Comparison of ENCODE assay signal across 11 mouse cellular contexts in the genomic region with DNA sequence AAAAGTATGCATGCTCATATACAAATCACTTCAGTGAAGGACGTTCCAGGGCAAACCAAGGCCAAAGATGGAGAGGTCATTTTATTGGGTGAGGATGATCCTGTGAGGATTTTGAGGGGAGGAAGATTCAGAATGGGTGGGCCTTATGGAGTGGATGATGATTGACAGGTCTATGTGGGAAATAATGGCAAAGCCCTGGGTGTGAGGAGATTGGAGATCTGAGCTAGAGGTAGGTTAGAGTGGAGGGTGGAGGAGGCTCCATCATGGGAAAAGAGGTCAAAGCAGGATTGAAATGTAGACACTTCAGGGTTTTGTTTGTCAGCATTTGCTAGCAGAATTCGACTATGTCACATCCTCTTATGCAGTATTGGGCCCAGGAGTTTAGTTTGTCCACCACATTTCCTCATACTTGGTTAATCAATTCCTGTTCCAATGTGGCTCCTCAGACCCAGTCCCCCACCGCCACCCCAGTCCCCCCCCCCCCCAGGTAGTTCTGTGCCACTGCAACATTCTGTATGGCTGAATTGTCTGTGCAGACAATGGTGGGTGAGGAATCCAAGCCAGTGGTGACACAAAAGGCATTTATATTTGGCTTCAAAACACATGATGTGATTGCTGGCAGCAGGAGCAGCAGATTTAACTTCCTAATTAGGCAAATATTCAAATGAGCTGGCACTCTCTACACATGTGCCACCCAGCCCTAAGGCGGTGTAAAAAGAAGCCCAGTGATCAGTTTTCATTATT.
A peak's percentile ranks its signal among the peaks of the same experiment; 100 is the strongest.
DNase-seq lines count a peak whose midpoint lies in the region; ATAC-seq lines count a peak whose summit lies in the region.
"Had no signal": no experiment of that assay in that cellular context is flagged by ENCODE, and none has a peak within 500 bp of the region (broad histone marks: within the 10 kb centered on the region; RNA-seq: fewer than 3 reads in every experiment).

No protein-coding gene starts in this region.

- DNase-seq in layer of hippocampus, adult 11-12 months (ENCODE audit: low spot score): peak; percentile 81
- no peak for DNase-seq in layer of hippocampus, postnatal 25 days (ENCODE audit: extremely low spot score in 1 of 2, low spot score in 1 of 2)
- peak; percentile 96 for DNase-seq in forebrain, embryonic 14.5 days (ENCODE audit: low spot score)
- DNase-seq in layer of hippocampus, adult 9-10 months (ENCODE audit: low spot score): peak; percentile 80
- DNase-seq in natural killer cell, adult 2 months (ENCODE audit: low spot score in 2 of 2): no peak
- DNase-seq in kidney, postnatal 25 days: no peak
- no peak for DNase-seq in embryo, embryonic 9.5 days (ENCODE audit: extremely low spot score)
- DNase-seq: gastrocnemius, adult 2 months had no signal

- 38% methylated on average over 4 of the region's 4 CpGs for WGBS in forebrain, embryonic 14.5 days
- WGBS in neural tube, embryonic 13.5 days: 55% methylated on average over 4 of the region's 4 CpGs

- no peak overlapping the region for H3K4me2 ChIP-seq in forebrain, embryonic 14.5 days (ENCODE audit: low read length)
- H3K4me2 ChIP-seq in neural tube, embryonic 13.5 days: no peak overlapping the region
- H3K4me2 ChIP-seq: liver, embryonic 11.5 days had no signal

- peak; percentile 93 for ATAC-seq in forebrain, embryonic 14.5 days
- peak; percentile 82 for ATAC-seq in neural tube, embryonic 13.5 days (ENCODE audit: low read depth)

- H3K9ac ChIP-seq in forebrain, embryonic 14.5 days (ENCODE audit: low read length): no peak overlapping the region
- H3K9ac ChIP-seq in neural tube, embryonic 13.5 days: no peak overlapping the region

- no peaks in the 10 kb centered on the region for H3K9me3 ChIP-seq in forebrain, embryonic 14.5 days (replicated peaks; ENCODE audit: control insufficient read depth, low read length)
- H3K9me3 ChIP-seq in neural tube, embryonic 13.5 days: no peaks in the 10 kb centered on the region

- no peaks in the 10 kb centered on the region for H3K36me3 ChIP-seq in forebrain, embryonic 14.5 days (ENCODE audit: control insufficient read depth, insufficient read depth, low read length)
- no peaks in the 10 kb centered on the region for H3K36me3 ChIP-seq in neural tube, embryonic 13.5 days

- H3K27ac ChIP-seq in forebrain, embryonic 14.5 days (ENCODE audit: low read depth, low read length): peak overlapping the region; percentile 85
- H3K27ac ChIP-seq in neural tube, embryonic 13.5 days (replicated peaks): peak overlapping the region; percentile 84
- H3K27ac ChIP-seq: gastrocnemius, adult 2 months; kidney, postnatal 0 days had no signal

- peaks cover 23% of the 10 kb centered on the region for H3K4me1 ChIP-seq in forebrain, embryonic 14.5 days (ENCODE audit: control insufficient read depth, insufficient read depth, low read length)
- H3K4me1 ChIP-seq in neural tube, embryonic 13.5 days (replicated peaks): peaks cover 38% of the 10 kb centered on the region

- H3K4me3 ChIP-seq in forebrain, embryonic 14.5 days (ENCODE audit: low read depth, low read length): no peak overlapping the region
- no peak overlapping the region for H3K4me3 ChIP-seq in neural tube, embryonic 13.5 days
- H3K4me3 ChIP-seq: gastrocnemius, adult 2 months had no signal

- H3K27me3 ChIP-seq in forebrain, embryonic 14.5 days (replicated peaks; ENCODE audit: control insufficient read depth, insufficient read depth, low read length): no peaks in the 10 kb centered on the region
- H3K27me3 ChIP-seq in neural tube, embryonic 13.5 days: no peaks in the 10 kb centered on the region

Comparison
In these comparisons a context has a peak if more than half of its experiments do, and no peak if none do; other contexts are left out.
1. DNase-seq: peak in layer of hippocampus, adult 11-12 months (single experiment), forebrain, embryonic 14.5 days (single experiment) and layer of hippocampus, adult 9-10 months (single experiment); none in layer of hippocampus, postnatal 25 days (0 of 2), natural killer cell, adult 2 months (0 of 2), kidney, postnatal 25 days (0 of 2) and embryo, embryonic 9.5 days (single experiment).